Mouse (Mus musculus): ENCODE data around the gene Taar8b.
"Not testable (repeated sequence)": the region's sequence is repeated elsewhere in the genome, so short reads cannot be mapped to it uniquely, and the experiment has no call there.

Taar8b gene

DNA sequence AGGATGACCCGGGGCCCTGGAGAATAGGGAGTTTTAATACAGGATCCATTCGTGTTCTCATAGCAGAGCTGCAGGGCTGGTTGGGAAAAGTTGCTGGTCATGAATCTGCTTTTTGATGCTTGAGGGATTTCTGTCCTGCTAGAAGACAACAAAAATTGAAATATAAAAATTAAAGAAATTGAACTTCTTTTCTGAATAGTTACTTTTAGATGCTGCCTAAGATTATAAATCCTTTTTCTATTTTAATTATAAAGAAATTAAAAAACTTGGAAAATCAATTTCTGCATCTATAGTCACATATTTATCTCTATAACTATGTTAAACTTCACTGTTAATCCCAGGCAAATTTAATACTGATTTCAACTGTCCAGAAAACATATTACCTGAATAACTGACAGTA is at the start of gene Taar8b:
TSS of gene Taar8b (minus strand) at position 101 of the 400 bp plus-strand sequence.
- no peak for DNase-seq (ENCODE audit: low spot score)

GRCm38 (mm10) chr10:24138623-24139261 is 46.6 kb upstream of the Taar8b start:
- no peak for DNase-seq (ENCODE audit: low spot score)

DNA sequence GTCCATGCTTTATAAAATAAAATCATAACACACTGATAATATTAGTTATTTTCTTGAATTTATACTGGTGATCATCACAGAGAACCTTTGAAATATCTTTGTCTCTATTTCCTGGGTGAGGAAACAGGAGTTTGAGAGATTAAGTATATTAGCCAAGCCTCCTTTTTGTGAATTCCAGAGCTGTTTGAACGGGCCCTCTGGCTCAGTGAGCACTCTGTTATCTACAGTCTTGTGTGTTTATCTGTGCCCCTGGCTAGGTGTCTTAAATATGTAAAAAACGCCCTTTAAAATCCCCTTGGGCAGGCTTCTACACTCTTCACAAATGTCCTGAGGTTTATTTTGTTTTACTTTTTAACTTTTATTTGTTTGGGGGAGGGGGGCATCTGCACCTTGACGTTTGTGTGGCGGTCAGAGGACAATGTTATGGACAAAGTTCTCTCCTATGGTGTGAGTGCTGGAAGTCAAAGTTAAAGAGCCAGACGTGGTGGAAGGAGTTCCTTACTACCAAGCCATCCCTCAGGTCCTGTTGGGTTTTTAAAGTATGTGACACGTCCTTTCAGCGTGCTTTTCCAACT is 42.1 kb upstream of the Taar8b start:
- DNase-seq (ENCODE audit: low spot score), result no peak

- no peak for DNase-seq (ENCODE audit: low spot score)
These were observed 41.0 kb upstream of the Taar8b start for GRCm38 (mm10) chr10:24133132-24133531.

DNA sequence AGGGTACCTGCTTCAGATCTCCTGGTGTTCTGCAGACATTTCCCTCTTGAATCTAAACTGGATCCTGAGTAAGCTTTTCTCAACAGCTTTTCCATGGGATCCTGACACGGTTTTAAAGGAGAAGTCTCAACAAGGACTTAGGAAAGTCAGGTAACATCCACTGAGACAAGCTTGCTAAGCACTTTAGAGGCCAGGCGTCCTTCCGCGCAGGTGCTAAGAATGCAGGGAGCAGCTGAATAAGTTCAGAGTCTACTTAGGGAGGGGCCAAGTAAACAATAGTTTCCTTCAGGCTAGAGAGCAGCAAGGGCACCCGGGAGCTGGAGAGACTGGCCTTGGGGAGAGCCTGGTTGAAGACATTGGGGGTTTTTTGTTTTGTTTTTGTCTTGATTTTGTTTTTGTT is 40.2 kb upstream of the Taar8b start:
- DNase-seq (ENCODE audit: low spot score), result peak; percentile 20

- no peak for DNase-seq (ENCODE audit: low spot score)
These were observed 39.6 kb upstream of the Taar8b start for GRCm38 (mm10) chr10:24131451-24132262.

GRCm38 (mm10) chr10:24111116-24111778 is 19.2 kb upstream of the Taar8b start:
- no peak for DNase-seq (ENCODE audit: low spot score)

- DNase-seq (ENCODE audit: low spot score), result not testable (repeated sequence)
These were observed 17.3 kb upstream of the Taar8b start, which contains the start of gene Taar9 for GRCm38 (mm10) chr10:24109434-24109833. Gene Taar9, minus strand, starts transcription at chr10:24109534.

DNA sequence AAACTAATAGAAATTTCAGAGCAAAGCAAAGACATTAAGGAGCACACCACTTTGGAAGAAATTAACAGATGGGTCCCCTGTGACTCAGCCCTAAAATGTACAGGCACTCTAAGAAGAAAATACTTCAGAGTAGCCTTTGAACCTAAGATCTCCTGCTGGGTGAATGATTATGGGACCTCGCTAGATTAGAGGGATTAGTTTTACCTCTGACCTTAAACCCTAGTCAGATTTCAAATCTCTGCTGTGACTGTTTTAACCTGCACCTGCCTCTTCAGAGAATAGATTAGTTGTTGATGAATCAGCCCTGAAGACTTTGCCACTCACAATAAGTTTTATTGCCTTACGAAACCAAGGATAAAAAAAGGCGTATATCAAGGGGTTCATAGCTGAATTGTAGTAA is 16.1 kb upstream of the Taar8b start:
- DNase-seq (ENCODE audit: low spot score), result no peak

GRCm38 (mm10) chr10:24107747-24108146 is 15.7 kb upstream of the Taar8b start:
- DNase-seq (ENCODE audit: low spot score), result no peak

GRCm38 (mm10) chr10:24103299-24103698 is 11.2 kb upstream of the Taar8b start:
- DNase-seq (ENCODE audit: low spot score), result not testable (repeated sequence)

GRCm38 (mm10) chr10:24101812-24102211 is 9.7 kb upstream of the Taar8b start, which contains the start of gene Taar8c:
Gene Taar8c, minus strand, starts transcription at chr10:24101912.
- not testable (repeated sequence) for DNase-seq (ENCODE audit: low spot score)

DNA sequence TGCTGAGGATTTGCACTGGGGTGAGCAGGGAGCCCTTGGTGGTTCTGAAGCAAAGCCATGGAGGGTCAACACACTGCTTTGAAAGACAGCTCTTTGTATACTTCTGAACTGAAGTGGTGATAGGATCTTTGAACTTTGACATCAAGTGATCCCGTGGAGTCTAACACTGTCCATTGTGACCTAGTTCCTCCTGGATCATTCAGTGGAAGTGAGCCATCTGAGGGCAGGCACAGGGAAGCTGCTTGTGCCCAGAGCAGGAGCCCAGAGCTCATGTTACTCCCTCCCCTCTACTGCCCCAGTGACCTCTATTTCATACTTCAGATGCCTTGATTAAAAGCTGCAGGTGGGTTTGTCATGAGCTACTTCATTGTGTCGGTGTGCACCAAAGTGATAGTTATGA is 4.9 kb upstream of the Taar8b start:
- DNase-seq (ENCODE audit: low spot score), result not testable (repeated sequence)

DNA sequence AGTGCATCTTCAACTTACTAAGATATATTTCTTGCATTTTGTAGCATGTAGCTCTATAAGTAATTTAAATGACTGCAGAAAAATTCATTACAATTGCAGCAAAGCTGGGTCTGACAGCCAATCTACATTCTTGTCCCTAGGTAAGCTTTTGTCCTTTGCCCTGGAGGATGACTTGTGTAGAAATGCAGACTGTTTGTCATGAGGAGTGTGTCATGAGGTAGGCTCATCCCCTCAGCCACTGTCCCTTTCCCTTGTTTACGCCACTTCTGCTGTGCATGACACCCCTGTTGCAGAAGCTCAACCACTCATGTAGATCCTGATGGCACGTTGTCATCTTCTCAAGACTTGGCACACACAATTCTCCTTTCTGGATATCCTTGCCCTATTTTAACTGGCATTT is 4.9 kb downstream of the Taar8b start:
- DNase-seq (ENCODE audit: low spot score), result no peak

GRCm38 (mm10) chr10:24086555-24086954 is 5.5 kb downstream of the Taar8b start:
- DNase-seq (ENCODE audit: low spot score), result no peak

DNA sequence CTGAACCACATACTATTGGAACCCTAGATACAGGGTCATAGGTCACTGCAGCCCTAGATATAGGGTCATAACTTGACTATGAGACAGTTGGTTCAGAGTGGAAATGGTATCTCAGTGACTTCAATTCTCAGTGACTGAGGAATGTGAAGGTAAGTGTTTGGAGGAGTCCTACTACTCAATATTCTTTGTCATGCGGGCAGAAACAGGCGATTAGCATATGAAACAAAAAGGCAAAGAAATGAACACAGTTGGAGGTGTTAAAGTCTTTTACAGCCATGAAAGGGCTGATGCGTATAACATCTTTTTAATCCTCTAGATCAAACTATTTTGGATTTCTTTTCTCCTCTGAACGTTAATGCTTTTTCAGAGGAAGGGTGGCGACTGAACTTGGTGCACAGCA is 6.2 kb downstream of the Taar8b start:
- no peak for DNase-seq (ENCODE audit: low spot score)

DNA sequence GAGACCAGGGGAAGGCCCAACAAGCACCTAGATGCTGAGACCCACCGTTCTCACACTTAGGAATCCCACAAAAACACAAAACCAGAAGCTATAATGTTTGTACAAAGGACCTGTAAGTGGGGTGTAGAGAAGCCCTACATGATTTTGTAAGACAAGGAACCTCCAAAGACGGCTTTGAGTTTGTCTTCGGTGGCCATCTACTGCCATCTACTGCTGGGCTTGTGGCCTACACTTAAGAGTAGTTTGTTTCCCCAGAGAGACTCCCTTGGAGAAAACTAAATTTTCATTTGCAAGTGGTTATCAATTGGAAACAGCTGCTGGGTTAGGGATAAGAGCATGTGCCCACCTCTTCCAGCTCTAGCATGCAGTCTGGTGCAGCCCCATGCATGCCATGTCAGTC is 11.9 kb downstream of the Taar8b start:
- DNase-seq (ENCODE audit: low spot score), result peak; percentile 30

DNA sequence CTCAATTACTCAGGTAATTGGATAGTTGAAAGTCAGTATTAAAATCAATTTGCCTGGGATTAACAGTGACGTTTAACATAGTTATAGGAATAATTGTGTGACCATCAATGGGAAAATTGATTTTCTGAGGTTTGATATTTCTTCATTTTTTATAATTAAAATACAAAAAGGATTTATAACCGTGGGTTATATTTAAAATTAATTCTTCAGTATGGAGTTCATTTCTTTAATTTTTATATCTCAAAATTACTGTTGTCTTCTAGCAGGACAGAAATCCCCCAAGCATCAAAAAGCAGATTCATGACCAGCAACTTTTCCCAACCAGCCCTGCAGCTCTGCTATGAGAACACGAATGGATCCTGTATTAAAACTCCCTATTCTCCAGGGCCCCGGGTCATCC is 15.9 kb downstream of the Taar8b start, which contains the start of gene Taar8a:
TSS of gene Taar8a (plus strand) at position 301 of the 400 bp plus-strand sequence.
- DNase-seq (ENCODE audit: low spot score), result not testable (repeated sequence)

DNA sequence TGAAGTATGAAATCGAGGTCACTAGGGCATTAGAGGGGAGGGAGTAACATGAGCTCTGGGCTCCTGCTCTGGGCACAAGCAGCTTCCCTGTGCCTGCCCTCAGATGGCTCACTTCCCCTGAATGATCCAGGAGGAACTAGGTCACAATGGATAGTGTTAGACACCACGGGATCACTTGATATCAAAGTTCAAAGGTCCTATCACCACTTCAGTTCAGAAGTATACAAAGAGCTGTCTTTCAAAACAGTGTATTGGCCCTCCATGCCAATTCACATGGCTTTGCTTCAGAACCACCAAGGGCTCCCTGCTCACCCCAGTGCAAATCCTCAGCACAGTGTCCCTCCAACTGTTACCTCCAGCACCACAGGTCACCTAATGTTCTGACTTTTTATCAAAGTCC is 17.3 kb downstream of the Taar8b start:
- not testable (repeated sequence) for DNase-seq (ENCODE audit: low spot score)

GRCm38 (mm10) chr10:24058986-24059385 is 33.1 kb downstream of the Taar8b start:
- DNase-seq (ENCODE audit: low spot score), result no peak

GRCm38 (mm10) chr10:24052039-24052438 is 40.1 kb downstream of the Taar8b start:
- DNase-seq (ENCODE audit: low spot score), result no peak

DNA sequence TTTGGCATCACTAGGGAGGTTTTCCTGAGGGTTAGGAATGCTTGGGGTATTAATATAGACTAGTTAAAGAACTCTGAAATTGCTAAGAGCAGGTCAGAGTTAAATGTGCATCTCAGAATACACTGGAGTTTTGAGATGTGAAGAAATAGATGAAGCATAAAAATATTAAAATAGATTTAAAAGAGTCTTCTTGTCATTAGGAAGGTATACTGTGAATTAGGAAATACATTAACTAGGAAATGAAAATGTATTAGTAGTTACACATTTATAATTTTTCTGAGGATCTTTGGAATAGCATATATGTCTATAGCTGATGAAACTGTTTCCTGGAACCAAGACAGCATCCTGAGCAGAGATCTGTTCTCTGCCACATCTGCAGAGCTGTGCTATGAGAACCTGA is 42.9 kb downstream of the Taar8b start, which contains the start of gene Taar7f:
TSS of gene Taar7f (plus strand) at position 301 of the 400 bp plus-strand sequence.
- DNase-seq (ENCODE audit: low spot score), result no peak
